Mouse (Mus musculus) T-helper 2 cell (primary cell): ENCODE data around the gene Ugt2b34.
"Not testable (repeated sequence)": the region's sequence is repeated elsewhere in the genome, so short reads cannot be mapped to it uniquely, and the experiment has no call there.

Source experiments
- in situ Hi-C: fragments of 300-600 bp; cut with MboI, MseI; formaldehyde crosslinking; loops from one replicate; pipeline ENCODE4 v1.15.1; 2025; ENCODE audit warnings: high pct_unique_total_duplicates

The Ugt2b34 gene

GRCm38 (mm10) chr5:86906758-86907157 is at the start of gene Ugt2b34:
Ugt2b34 (minus strand) TSS chr5:86906937.
- in situ Hi-C loops = no loop called here

DNA sequence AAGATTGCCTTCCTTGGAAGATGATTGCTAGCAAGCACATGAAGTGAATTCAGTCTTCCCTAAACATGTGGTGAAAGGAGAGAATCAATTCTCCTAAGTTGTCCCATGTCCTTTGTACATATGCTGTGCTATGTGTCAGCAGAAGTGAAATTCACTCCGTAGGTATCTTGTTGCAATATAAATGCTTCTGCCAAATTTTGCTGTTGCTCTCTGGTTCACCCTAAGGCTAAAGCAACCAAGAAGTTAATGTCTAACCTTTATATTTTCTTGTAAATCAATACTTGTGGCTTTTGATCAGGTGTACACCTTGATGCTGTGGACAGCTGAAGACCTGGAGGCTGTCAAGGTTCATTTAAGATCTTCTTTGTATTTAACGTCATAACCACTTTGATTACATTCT is 35.4 kb upstream of the Ugt2b34 start:
- in situ Hi-C loops = no loop called here

DNA sequence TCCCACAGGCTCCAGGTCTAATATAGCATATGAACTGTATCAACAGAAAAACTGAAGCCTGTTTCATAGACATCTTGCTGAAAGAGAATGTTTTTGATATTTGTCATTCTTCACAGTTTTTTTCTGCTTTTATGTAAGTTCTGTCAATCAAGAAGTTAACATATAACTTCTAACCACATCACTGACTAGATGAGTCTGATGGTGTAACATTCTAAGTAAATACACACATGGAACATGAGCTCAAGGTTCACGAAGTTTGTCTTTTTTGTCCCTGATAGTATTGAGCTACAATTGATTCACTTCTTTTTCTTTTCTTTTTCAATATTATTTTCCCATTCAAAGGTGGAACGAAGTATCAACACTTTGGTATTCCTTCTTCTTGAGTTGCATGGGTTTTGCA is 19.7 kb upstream of the Ugt2b34 start, which contains the start of gene Ugt2b1:
Gene Ugt2b1 (minus strand): TSS at position 105 of the 400 bp plus-strand sequence.
- in situ Hi-C loops = no loop called here

GRCm38 (mm10) chr5:86920661-86921233 is 14.0 kb upstream of the Ugt2b34 start:
- in situ Hi-C loops = no loop called here

- in situ Hi-C loops = no loop called here
These were observed 4.8 kb upstream of the Ugt2b34 start for GRCm38 (mm10) chr5:86911357-86912099.

DNA sequence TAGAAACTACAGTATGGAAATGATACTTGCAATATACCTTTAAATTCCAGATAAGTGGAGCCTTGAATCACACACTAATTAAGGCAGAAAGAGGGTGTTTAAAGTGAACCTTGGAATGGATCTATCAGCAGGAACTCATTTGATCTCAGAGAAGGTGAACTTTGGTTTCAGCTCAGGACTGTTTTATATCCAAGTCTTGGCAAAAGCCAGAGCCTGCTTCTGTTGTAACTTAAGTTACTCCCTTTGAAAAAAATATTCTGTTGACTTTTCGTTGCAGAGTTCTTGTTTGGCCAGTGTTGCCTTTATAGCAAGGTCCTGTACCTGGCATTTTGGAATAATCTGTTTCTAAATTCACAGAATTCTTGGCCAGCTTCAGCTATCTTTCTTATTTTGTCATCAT is 4.0 kb upstream of the Ugt2b34 start:
- in situ Hi-C loops = no loop called here

- in situ Hi-C loops = no loop called here
These were observed 16.8 kb downstream of the Ugt2b34 start for GRCm38 (mm10) chr5:86889933-86890332.

GRCm38 (mm10) chr5:86888420-86888819 is 18.3 kb downstream of the Ugt2b34 start:
- in situ Hi-C loops = no loop called here

GRCm38 (mm10) chr5:86887081-86887480 is 19.7 kb downstream of the Ugt2b34 start:
- in situ Hi-C loops = no loop called here

GRCm38 (mm10) chr5:86886620-86887019 is 20.1 kb downstream of the Ugt2b34 start:
- in situ Hi-C loops = no loop called here

GRCm38 (mm10) chr5:86871877-86872276 is 34.9 kb downstream of the Ugt2b34 start:
- in situ Hi-C loops = loop anchor here (25.0 kb wide), 1 partner anchor 1490 kb away; no protein-coding TSS in a partner anchor

- in situ Hi-C loops = loop anchor here (10.0 to 25.0 kb wide), 2 partner anchors 696 to 1504 kb away; no protein-coding TSS in a partner anchor
These were observed 48.4 kb downstream of the Ugt2b34 start for GRCm38 (mm10) chr5:86858336-86858735.

GRCm38 (mm10) chr5:86857682-86858081 is 49.1 kb downstream of the Ugt2b34 start:
- in situ Hi-C loops = loop anchor here (10.0 to 25.0 kb wide), 2 partner anchors 697 to 1505 kb away; no protein-coding TSS in a partner anchor

DNA sequence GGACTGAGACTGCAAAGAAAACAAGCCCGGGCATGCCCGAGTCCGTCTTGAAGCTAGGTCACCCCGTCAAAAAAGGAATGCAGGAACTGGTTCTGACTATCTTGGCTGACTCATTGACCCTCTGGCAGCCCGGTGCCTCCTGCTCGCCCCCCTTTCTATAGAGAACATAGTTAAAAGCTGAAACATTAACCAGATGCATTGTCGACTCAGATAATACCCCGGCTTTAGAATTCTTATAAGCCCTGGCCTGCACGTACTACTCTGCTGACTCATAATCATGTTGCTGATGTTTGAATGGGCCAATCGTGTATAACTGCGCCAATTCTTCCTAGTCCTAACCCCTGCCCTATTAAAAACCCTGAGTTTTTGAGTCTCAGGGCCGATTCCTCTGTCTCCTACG is 50.2 kb downstream of the Ugt2b34 start:
- in situ Hi-C loops = loop anchor here (10.0 to 25.0 kb wide), 2 partner anchors 698 to 1506 kb away; no protein-coding TSS in a partner anchor

- in situ Hi-C loops = loop anchor here (10.0 to 25.0 kb wide), 2 partner anchors 703 to 1511 kb away; no protein-coding TSS in a partner anchor
These were observed 55.1 kb downstream of the Ugt2b34 start for GRCm38 (mm10) chr5:86851658-86852057.

GRCm38 (mm10) chr5:86850104-86850503 is 56.6 kb downstream of the Ugt2b34 start:
- in situ Hi-C loops = loop anchor here (10.0 to 25.0 kb wide), 2 partner anchors 705 to 1512 kb away; no protein-coding TSS in a partner anchor

- in situ Hi-C loops = not testable (repeated sequence)
These were observed 65.5 kb downstream of the Ugt2b34 start for GRCm38 (mm10) chr5:86841261-86841660.

DNA sequence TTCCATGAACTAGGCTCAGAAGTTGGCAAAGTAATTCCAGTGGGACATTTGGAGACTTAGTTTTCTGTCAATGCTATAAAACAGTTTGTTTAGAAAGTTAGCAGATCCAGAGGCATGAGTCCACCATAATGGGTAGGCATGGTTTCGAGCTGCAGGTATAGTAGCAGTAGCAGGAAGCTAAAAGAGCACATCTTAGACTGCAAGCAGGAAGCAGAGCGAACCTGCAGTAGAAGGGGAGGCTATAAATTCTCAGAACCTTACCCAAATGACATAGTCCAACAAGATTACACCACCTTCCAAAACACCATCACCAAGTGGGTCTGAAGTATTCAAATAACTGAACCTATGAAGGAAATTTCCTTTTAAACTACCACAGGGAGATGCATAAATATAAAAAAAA is 66.5 kb downstream of the Ugt2b34 start:
- in situ Hi-C loops = no loop called here
